Mouse (Mus musculus) spleen, postnatal 36 days (tissue): ENCODE results near the gene Foxr1.
"Not testable (repeated sequence)": the region's sequence is repeated elsewhere in the genome, so short reads cannot be mapped to it uniquely, and the experiment has no call there.

Experiments
- DNase-seq, 2 experiments: peaks; one replicate each; pipeline ENCODE4 v3.0.0; 2022; ENCODE audit warnings: low spot score in 2 of 2, mixed read lengths in 1 of 2

Foxr1 gene

DNA sequence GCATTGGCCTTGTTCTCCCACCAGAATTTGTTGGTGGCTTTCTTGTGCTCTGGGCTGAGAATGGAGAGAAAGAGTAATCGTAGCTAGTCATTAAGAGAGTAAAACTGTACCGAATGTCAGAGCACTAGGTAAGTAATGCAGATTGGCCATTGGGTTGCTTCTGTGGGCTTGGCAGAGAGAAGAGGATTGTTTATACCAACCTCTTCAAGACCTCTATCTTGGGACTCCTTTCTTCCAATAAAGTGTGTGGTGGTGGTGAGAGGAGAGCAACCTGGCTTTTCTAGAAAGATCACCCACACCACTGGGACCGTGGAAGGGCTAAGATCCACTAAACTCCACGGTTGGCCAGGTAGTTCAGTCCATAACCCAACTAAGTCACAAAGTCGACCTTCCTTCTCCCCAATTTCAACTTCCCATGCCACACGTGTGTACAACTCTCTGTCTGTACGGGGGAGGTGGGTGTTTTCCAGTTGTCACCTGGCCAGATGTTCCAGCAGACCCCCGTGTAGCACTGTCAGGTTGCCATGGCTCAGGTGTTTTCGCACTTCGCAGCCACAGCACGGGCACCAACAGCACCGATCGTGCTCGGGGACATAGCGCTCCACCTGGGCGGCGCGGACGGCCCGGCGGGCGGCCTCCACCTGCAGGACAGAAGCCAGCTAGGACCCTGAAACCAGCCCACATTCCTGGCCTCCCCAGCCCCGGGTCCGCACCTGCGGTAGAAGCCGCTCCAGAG lies 23.6 kb downstream of the Foxr1 start:
- DNase-seq: no peak

- DNase-seq: no peak
Observed at GRCm38 (mm10) chr9:44412781-44413180, 28.2 kb downstream of the Foxr1 start.

GRCm38 (mm10) chr9:44412306-44412705 lies 28.6 kb downstream of the Foxr1 start:
- no peak for DNase-seq

- DNase-seq: no peak
Observed at GRCm38 (mm10) chr9:44411601-44412130, 29.3 kb downstream of the Foxr1 start.

GRCm38 (mm10) chr9:44410647-44411336 lies 30.1 kb downstream of the Foxr1 start:
- no peak for DNase-seq

GRCm38 (mm10) chr9:44408693-44409092 lies 32.2 kb downstream of the Foxr1 start:
- DNase-seq: not testable (repeated sequence)

GRCm38 (mm10) chr9:44407752-44408097 lies 33.2 kb downstream of the Foxr1 start:
- no peak for DNase-seq

- peak; percentile 89 to 91 for DNase-seq
Observed at GRCm38 (mm10) chr9:44406906-44407751, 33.8 kb downstream of the Foxr1 start, which contains the start of the genes Rps25 and Trappc4. Gene Rps25, plus strand, starts transcription at chr9:44407139. Gene Trappc4, minus strand, starts transcription at chr9:44407600.

GRCm38 (mm10) chr9:44405011-44405410 lies 35.9 kb downstream of the Foxr1 start:
- DNase-seq: no peak

- no peak for DNase-seq
Observed at GRCm38 (mm10) chr9:44401081-44401480, 39.9 kb downstream of the Foxr1 start.

GRCm38 (mm10) chr9:44399795-44400114 lies 41.2 kb downstream of the Foxr1 start:
- DNase-seq: no peak

DNA sequence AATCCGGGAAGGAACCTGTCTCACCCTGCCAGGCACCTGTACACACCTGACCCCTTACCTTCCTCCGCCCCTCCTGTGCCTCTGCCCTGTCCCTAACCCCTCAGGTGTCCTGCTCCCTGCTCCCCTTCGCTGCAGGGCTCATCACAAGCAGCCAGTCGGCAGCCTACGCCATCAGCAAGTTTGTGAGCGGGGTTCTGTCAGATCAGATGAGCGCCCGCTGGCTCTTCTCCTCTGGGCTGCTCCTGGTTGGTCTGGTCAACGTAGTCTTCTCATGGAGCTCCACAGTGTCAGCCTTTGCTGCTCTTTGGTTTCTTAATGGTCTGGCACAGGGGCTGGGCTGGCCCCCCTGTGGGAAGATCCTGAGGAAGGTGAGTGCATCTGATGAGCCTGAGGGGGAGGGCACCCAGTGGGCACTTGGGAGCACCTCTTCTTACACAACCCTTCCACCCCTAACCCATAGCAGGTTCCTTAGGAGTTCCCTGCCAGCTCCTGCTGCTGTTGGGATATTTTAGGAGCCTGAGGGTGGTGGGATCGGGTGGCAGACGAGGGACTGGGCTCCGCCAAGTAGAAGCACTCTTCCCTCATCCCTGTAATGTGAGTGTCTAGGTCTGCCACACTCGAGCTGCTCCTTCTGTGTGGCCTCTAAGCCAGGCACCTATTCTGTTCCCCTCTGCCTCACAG lies 41.7 kb downstream of the Foxr1 start:
- no peak for DNase-seq

DNA sequence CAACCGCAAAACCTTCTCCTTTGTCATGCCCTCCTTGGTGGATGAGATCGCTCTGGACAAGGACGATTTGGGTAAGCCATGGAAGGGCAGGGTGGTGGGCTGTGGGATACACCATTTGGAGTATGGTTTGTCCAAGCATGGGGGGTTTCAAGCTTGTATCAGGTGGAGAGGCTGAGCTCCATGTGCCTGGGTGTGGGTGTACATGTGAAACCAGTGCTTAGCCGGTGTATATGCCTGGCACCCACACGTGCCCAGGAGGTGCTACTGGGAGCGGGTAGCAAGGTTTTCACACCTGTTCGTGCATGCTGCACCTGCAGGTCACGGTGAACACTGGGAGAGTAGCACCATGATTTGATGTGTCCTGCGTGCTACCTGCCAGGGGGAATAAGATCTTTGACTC lies 42.4 kb downstream of the Foxr1 start:
- no peak for DNase-seq

DNA sequence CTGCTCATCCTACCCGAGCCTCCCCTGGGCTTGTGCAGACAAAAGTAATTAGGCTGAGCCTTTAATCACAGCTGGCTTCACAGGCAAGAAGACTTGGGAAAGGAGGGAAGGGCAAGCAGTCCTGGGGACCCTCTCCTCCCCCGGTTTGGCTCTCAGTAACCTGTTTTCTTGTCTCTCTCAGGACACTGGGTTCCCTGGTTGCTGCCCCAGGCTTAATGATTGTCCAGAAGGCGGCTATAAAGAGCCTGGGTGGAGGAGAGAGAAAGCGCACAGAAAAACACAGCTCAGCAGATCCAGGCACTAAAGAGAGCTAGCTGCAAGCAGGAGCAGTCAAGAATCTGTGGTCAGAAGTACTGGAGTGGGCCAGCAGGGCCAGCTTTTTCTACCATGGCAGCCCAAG lies 42.8 kb downstream of the Foxr1 start:
- DNase-seq: no peak

- DNase-seq: peak; percentile 98
Observed at GRCm38 (mm10) chr9:44396684-44397411, 44.1 kb downstream of the Foxr1 start, which contains the start of gene Slc37a4. Gene Slc37a4, plus strand, starts transcription at chr9:44396852.

DNA sequence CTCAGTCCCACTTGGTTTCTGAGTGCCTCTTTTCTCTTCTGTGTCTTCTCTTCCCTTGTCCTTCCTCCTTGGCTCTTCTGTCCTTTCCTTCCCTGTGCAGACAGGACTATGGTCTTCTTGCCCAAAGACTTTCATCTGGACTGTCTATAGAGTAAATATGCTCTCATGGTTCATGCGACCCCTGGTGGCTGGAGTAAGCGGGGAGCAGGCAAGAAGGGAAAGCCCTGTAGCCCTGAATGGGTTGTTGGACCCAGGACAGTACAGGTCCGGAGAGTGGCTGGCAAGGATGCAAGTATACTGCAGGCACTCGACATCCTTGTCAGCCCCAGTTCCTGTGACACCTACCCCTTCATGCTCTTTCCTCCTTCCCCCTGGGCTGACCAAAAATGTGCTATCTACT lies 49.5 kb downstream of the Foxr1 start:
- DNase-seq: peak; percentile 65 to 74

GRCm38 (mm10) chr9:44389273-44389672 lies 51.7 kb downstream of the Foxr1 start:
- peak; percentile 29 to 48 for DNase-seq

DNA sequence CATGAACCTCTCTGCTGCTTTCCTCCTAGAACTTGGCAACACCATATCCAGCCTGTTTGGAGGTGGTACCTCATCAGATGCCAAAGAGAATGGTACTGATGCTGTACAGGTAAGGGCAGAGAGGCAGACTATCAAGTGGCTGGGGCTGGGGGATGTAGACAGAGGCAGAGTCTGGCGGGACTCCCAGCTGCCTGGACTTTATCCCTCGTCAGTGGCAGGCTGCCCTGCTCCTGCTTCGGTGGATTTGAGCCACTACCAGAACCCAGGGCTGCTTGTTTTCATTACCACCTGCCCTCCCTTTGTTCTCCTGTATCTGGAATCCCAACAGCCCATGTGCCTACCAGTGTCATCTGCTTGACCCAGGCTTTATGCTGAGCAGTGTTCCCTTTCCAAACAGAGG lies 53.7 kb downstream of the Foxr1 start:
- DNase-seq: no peak

DNA sequence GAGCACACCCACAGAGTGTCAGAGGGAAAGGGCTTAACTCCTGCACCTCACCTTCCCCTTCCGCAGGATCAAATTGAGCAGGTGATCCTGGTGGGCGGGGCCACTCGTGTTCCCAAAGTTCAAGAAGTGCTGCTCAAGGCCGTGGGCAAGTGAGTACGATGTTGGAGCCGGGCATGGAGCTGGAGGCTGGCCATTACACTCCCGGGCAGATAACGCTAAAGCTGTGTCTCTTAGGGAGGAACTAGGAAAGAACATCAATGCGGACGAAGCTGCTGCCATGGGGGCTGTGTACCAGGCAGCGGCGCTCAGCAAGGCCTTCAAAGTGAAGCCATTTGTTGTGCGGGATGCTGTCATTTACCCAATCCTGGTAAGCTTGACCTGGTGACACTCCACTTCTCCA lies 56.3 kb downstream of the Foxr1 start:
- DNase-seq: no peak
